Mouse (Mus musculus) neural tube, embryonic 11.5 days (tissue): ENCODE measurements around the gene Rasal1. TPM values are rescaled to one million over a fixed set of nuclear protein-coding genes. Genes with fewer than 3 reads are reported as not detected.
A peak's percentile ranks its signal among the peaks of the same experiment; 100 is the strongest.

Experiments
- ATAC-seq: fragments of 200-750 bp; cut with Nextera tagmentation; 2 replicates; pipeline ENCODE4 v1.8.0; 2017; ENCODE audit warnings: moderate number of reproducible peaks, mild to moderate bottlenecking, moderate TSS enrichment, moderate library complexity; ENCODE audit not compliant: insufficient read depth, low FRiP score, low TSS enrichment
- DNase-seq: peaks from one replicate; pipeline ENCODE4 v3.0.0-alpha.2; 2015; ENCODE audit warnings: low spot score
- H3K27ac ChIP-seq: fragments of 300-500 bp; sonication (generic); 2 replicates; pipeline ENCODE4 v1.5.1; 2014; ENCODE audit warnings: low read depth, mild to moderate bottlenecking, low read length
- H3K27me3 ChIP-seq: fragments of 300-500 bp; sonication (generic); 2 replicates; pipeline ENCODE4 v1.6.1; 2014; ENCODE audit warnings: mild to moderate bottlenecking, low read length, mixed read lengths; ENCODE audit not compliant: control insufficient read depth, insufficient read depth
- H3K36me3 ChIP-seq: fragments of 300-500 bp; sonication (generic); 2 replicates; pipeline ENCODE4 v1.6.1; 2014; ENCODE audit warnings: mild to moderate bottlenecking, low read length, moderate library complexity, mixed read lengths; ENCODE audit not compliant: control insufficient read depth, insufficient read depth
- H3K4me1 ChIP-seq: fragments of 300-500 bp; sonication (generic); 2 replicates; pipeline ENCODE4 v1.6.1; 2014; ENCODE audit warnings: low read length, mixed read lengths; ENCODE audit not compliant: control insufficient read depth, insufficient read depth
- H3K4me2 ChIP-seq: fragments of 300-500 bp; sonication (generic); 2 replicates; pipeline ENCODE4 v1.6.1; 2014; ENCODE audit warnings: low read depth, mild to moderate bottlenecking, moderate library complexity
- H3K4me3 ChIP-seq: fragments of 300-500 bp; sonication (generic); 2 replicates; pipeline ENCODE4 v1.5.1; 2014; ENCODE audit warnings: low read depth, low read length
- H3K9ac ChIP-seq: fragments of 300-500 bp; sonication (generic); 2 replicates; pipeline ENCODE4 v1.6.1; 2014; ENCODE audit warnings: mild to moderate bottlenecking, low read length
- H3K9me3 ChIP-seq: fragments of 300-500 bp; sonication (generic); 2 replicates; pipeline ENCODE4 v1.6.1; 2016; ENCODE audit warnings: low read length; ENCODE audit not compliant: control insufficient read depth
- WGBS: fragments of 180-500 bp; shearing (Covaris S2); extraction: QIAGEN DNeasy Blood & Tissue Kit; methylation state at CpG from one replicate; pipeline ENCODE4 v1.1.7; 2014; 5-methylcytosine and 5-hydroxymethylcytosine counted together
- polyA plus RNA-seq: library from polyadenylated mRNA; unstranded; fragments of >200 nt; fragmentation: Nextera tagmentation; extraction: Ambion mirVana; gene quantifications from 2 replicates; pipeline ENCODE4 v1.2.1, GENCODE M21; 2014

Rasal1 gene
- polyA plus RNA-seq, 1 experiment from 2014 or later = not detected

GRCm38 (mm10) chr5:120627515-120628300 lies 20.9 kb upstream of the Rasal1 start:
- 85% methylated on average over 15 of the region's 15 CpGs for WGBS
- no peak for ATAC-seq

GRCm38 (mm10) chr5:120628624-120629023 lies 20.0 kb upstream of the Rasal1 start:
- Histone ChIP-seq H3K4me1 (no peaks in the 10 kb centered on the region), H3K9me3 (no peaks in the 10 kb centered on the region), H3K4me2 (no peak overlapping the region), H3K27ac (no peak overlapping the region), H3K4me3 (no peak overlapping the region), H3K36me3 (peaks cover 9% of the 10 kb centered on the region), H3K27me3 (0 out of 2 replicates have a peak, but pooled peaks cover 3% of the 10 kb centered on the region), H3K9ac (no peak overlapping the region)
- ATAC-seq (no peak), DNase-seq (no peak)
- WGBS = 84% methylated on average over 7 of the region's 7 CpGs

More at GRCm38 (mm10) chr5:120627515-120628300, 20.9 kb upstream of the Rasal1 start:
- H3K36me3 ChIP-seq = peaks cover 16% of the 10 kb centered on the region
- H3K27me3 ChIP-seq = 0 out of 2 replicates have a peak, but pooled peaks cover 3% of the 10 kb centered on the region
- no peak overlapping the region for H3K27ac ChIP-seq
- no peaks in the 10 kb centered on the region for H3K9me3 ChIP-seq
- no peak overlapping the region for H3K4me3 ChIP-seq
- no peak for DNase-seq
- no peak overlapping the region for H3K9ac ChIP-seq
- H3K4me2 ChIP-seq = no peak overlapping the region
- H3K4me1 ChIP-seq = no peaks in the 10 kb centered on the region

- 0 out of 2 replicates have a peak, but pooled peaks cover 3% of the 10 kb centered on the region for H3K27me3 ChIP-seq
- H3K9ac ChIP-seq = no peak overlapping the region
- peak overlapping the region; percentile 15; the same call in 1 of the 2 replicates for H3K4me2 ChIP-seq
- H3K36me3 ChIP-seq = peaks cover 2% of the 10 kb centered on the region
- no peaks in the 10 kb centered on the region for H3K9me3 ChIP-seq
- ATAC-seq (no peak), DNase-seq (no peak)
- WGBS = 9% methylated on average over 29 of the region's 29 CpGs
- peaks cover 3% of the 10 kb centered on the region; the same call in 1 of the 2 replicates for H3K4me1 ChIP-seq
- H3K4me3 ChIP-seq = no peak overlapping the region
- no peak overlapping the region for H3K27ac ChIP-seq
Measured at GRCm38 (mm10) chr5:120631128-120631527, 17.5 kb upstream of the Rasal1 start.

GRCm38 (mm10) chr5:120631892-120632291 lies 16.7 kb upstream of the Rasal1 start:
- WGBS = 93% methylated on average over 5 of the region's 5 CpGs
- no peak overlapping the region for H3K4me3 ChIP-seq
- no peak overlapping the region for H3K9ac ChIP-seq
- no peak overlapping the region for H3K27ac ChIP-seq
- no peak overlapping the region for H3K4me2 ChIP-seq
- ATAC-seq (no peak), DNase-seq (no peak)
- peaks cover 2% of the 10 kb centered on the region for H3K36me3 ChIP-seq
- H3K9me3 ChIP-seq = no peaks in the 10 kb centered on the region
- H3K27me3 ChIP-seq = 0 out of 2 replicates have a peak, but pooled peaks cover 3% of the 10 kb centered on the region
- peaks cover 3% of the 10 kb centered on the region; the same call in 1 of the 2 replicates for H3K4me1 ChIP-seq

GRCm38 (mm10) chr5:120634131-120634530 lies 14.5 kb upstream of the Rasal1 start, which contains the start of gene Cfap73:
Cfap73 (minus strand) TSS chr5:120634235.
- no peak within 1 kb of the TSS for H3K4me2 ChIP-seq
- no peak within 1 kb of the TSS for H3K4me3 ChIP-seq
- no peaks in the 10 kb centered on the region for H3K36me3 ChIP-seq
- DNase-seq (no peak), ATAC-seq (no peak)
- no peak within 1 kb of the TSS for H3K9ac ChIP-seq
- no peak within 1 kb of the TSS for H3K27ac ChIP-seq
- 0 out of 2 replicates have a peak, but pooled peaks cover 3% of the 10 kb centered on the region for H3K27me3 ChIP-seq
- WGBS = 66% methylated on average over 9 of the region's 9 CpGs
- H3K9me3 ChIP-seq = no peaks in the 10 kb centered on the region
- H3K4me1 ChIP-seq = peaks cover 3% of the 10 kb centered on the region; the same call in 1 of the 2 replicates

- no peak overlapping the region for H3K4me2 ChIP-seq
- WGBS = 37% methylated on average over 5 of the region's 5 CpGs
- H3K9ac ChIP-seq = no peak overlapping the region
- H3K4me1 ChIP-seq = peaks cover 3% of the 10 kb centered on the region; the same call in 1 of the 2 replicates
- no peak overlapping the region for H3K27ac ChIP-seq
- ATAC-seq = no peak
- 0 out of 2 replicates have a peak, but pooled peaks cover 3% of the 10 kb centered on the region for H3K27me3 ChIP-seq
- no peak for DNase-seq
- H3K9me3 ChIP-seq = no peaks in the 10 kb centered on the region
- no peaks in the 10 kb centered on the region for H3K36me3 ChIP-seq
- no peak overlapping the region for H3K4me3 ChIP-seq
Measured at GRCm38 (mm10) chr5:120634860-120635259, 13.8 kb upstream of the Rasal1 start.

- H3K27ac ChIP-seq = no peak overlapping the region
- H3K4me2 ChIP-seq = no peak overlapping the region
- 0 out of 2 replicates have a peak, but pooled peaks cover 3% of the 10 kb centered on the region for H3K27me3 ChIP-seq
- peaks cover 3% of the 10 kb centered on the region; the same call in 1 of the 2 replicates for H3K4me1 ChIP-seq
- ATAC-seq = no peak
- H3K9me3 ChIP-seq = no peaks in the 10 kb centered on the region
- no peak for DNase-seq
- WGBS = 85% methylated on average over 5 of the region's 5 CpGs
- H3K36me3 ChIP-seq = no peaks in the 10 kb centered on the region
- no peak overlapping the region for H3K4me3 ChIP-seq
- H3K9ac ChIP-seq = no peak overlapping the region
Measured at GRCm38 (mm10) chr5:120635633-120636032, 13.0 kb upstream of the Rasal1 start.

GRCm38 (mm10) chr5:120640094-120640493 lies 8.5 kb upstream of the Rasal1 start:
- no peak for ATAC-seq
- H3K4me1 ChIP-seq = no peaks in the 10 kb centered on the region
- no peak overlapping the region for H3K4me2 ChIP-seq
- H3K9me3 ChIP-seq = no peaks in the 10 kb centered on the region
- H3K36me3 ChIP-seq = no peaks in the 10 kb centered on the region
- H3K27me3 ChIP-seq = no peaks in the 10 kb centered on the region
- no peak overlapping the region for H3K4me3 ChIP-seq
- 83% methylated on average over 7 of the region's 7 CpGs for WGBS
- no peak overlapping the region for H3K27ac ChIP-seq
- DNase-seq = no peak
- H3K9ac ChIP-seq = no peak overlapping the region
